Mouse (Mus musculus): ENCODE measurements around the gene Zdhhc18.
"Not testable (repeated sequence)": the region's sequence is repeated elsewhere in the genome, so short reads cannot be mapped to it uniquely, and the experiment has no call there.

Gene Zdhhc18

DNA sequence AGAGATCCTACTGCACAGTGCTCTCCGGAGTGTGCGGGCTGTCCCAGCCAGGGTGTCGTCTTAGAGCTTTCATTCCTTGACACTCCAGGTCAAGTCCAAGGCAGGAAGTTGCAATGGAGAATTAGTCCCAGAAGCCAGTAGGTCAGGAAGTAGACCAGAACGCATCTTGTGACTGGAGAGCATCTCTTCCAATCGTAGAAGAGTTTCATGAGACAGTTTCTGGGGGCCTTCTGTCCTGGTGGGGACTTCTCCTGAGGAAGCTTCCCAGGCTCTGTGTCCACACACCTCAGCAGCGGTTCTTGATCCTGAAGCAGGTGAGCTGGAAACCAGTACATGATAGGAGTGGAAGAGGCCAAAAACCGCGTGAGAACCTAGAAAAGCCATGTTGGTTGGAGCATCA lies 12.5 kb upstream of the Zdhhc18 start:
- DNase-seq = no peak

DNA sequence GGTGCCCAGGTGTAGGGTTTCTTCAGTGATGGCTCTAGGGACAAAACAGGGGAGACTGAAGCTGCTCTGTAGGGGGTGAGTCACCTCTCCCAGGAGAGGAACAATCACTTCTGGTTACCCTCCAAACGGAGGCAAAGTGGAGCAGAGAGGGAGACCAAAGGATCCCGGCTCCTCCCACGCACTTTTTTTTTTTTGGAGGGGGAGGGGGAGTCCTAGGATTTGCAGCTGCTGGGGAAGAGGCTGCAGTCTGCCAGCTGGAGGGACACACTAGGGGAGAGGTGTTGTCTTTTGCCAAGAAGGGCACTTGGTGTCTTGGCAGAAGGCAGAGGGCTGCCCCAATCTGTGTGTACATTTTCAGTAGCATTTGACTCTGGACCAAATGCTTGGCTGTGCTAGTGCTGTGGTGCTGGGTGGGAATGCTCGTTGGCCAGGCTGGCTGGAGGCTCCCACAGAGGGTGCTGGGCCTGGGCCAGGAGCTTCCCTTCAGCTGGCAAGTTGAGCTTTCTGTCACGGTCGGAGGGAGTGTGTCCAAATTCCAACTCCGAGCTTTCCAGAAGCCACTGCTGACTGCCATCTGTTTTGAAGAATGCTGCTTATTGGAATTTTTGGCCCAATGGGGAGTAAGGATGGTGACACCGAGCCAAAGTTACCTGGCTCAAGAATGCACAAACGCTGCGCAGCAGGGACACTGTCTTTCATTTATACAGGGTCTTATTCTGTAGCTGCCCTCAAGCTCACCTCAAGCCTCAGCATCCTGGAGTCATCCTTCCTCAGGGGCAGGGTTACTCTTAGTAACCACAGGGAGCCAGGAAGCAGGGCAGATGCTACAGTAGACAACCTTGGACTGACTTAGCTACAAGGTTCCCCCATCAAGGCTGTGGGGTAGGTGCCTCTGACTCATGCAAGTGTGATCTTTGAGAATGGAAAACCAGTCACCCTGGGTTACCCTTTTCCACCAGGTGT lies 10.5 kb upstream of the Zdhhc18 start:
- DNase-seq = no peak

- no peak for DNase-seq
These were observed 9.7 kb upstream of the Zdhhc18 start for GRCm38 (mm10) chr4:133659497-133660192.

- no peak for DNase-seq
These were observed 8.8 kb upstream of the Zdhhc18 start for GRCm38 (mm10) chr4:133658729-133659128.

- no peak for DNase-seq
These were observed 8.0 kb upstream of the Zdhhc18 start for GRCm38 (mm10) chr4:133657829-133658458.

- DNase-seq = no peak
These were observed 7.0 kb upstream of the Zdhhc18 start for GRCm38 (mm10) chr4:133656997-133657396.

DNA sequence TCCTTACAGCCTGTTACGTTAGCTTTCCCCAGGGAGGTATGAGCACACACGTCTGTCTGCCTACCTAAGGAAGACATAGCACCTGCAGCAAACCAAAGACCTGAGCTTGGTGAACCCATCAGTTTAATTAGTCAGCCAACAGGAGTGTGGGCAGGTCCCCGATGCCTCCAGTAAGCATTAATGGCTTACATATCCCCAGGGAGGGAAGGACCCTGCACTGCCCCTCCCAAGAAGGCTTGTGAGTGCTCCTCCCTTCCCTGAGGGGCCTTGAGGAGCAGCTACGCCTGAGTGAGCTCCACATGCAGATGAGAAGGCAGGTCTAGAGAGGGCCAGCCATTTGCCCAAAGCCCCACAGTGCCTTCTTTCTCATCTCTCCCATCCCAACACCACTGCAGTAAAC lies 6.3 kb upstream of the Zdhhc18 start:
- DNase-seq = no peak

DNA sequence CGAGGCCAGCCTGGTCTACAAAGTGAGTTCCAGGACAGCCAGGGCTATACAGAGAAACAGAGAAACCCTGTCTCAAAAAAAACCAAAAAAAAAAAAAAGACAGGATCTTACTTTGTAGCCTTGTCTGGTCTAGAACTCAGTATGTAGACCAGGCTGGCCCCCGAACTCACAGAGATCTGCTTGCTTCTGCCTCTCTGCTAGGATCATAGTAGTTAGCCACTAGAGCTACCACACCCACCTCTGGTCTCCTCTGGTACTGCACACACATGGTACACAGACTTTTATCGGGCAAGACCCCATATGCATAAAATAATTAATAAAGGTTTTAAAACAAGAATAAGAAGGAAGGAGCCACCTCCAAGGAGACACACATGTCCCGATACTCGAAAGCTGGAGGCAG lies 4.1 kb upstream of the Zdhhc18 start:
- DNase-seq = not testable (repeated sequence)

DNA sequence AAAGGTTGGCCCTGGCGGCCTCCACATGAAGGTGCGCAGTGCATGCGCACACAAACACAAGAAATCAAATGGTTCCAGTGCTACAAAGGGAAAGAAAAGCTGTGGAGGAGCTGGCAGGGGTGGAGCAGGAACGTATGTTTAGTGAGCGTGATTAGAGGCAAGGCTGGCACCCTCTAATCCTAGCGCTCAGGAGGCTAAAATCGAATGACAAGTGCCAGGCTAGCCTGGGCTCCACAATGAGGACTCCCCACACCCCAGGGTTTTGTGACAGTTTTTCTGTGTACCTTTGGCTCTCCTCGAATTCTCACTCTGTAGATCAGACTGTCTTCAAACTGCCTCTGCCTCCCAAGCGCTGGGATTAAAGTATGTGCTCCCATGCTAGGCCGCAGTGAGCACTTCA lies 2.8 kb upstream of the Zdhhc18 start:
- DNase-seq = no peak

- no peak for DNase-seq
These were observed 2.0 kb upstream of the Zdhhc18 start for GRCm38 (mm10) chr4:133651986-133652385.

- no peak for DNase-seq
These were observed 1.5 kb upstream of the Zdhhc18 start for GRCm38 (mm10) chr4:133651445-133651844.

- DNase-seq = not testable (repeated sequence)
These were observed 490 bp downstream of the Zdhhc18 start for GRCm38 (mm10) chr4:133649464-133649863.

GRCm38 (mm10) chr4:133645680-133646079 lies 4.3 kb downstream of the Zdhhc18 start:
- DNase-seq = no peak

DNA sequence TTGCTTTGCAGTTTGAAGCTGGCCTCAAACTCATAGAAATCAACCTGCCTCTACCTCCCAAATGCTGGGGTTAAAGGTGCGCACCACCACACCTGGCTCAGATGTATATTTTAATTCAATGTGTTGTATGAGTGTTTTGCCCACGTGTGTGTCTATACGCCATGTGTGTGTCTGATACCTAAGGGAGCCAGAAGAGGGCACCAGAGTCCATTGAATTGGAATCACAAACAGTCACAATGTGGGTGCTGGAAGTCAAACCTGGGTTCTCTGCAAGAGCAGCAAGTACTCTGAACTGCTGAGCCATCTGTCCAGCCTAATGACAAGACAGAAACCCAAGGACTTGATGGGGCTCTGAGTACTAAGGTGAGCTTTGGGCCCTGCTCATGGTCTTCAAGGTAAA lies 4.8 kb downstream of the Zdhhc18 start:
- DNase-seq = no peak

GRCm38 (mm10) chr4:133634043-133634410 lies 15.9 kb downstream of the Zdhhc18 start:
- DNase-seq = no peak

- peak; percentile 97 for DNase-seq
These were observed 16.5 kb downstream of the Zdhhc18 start for GRCm38 (mm10) chr4:133633332-133634042.

GRCm38 (mm10) chr4:133632483-133633327 lies 17.2 kb downstream of the Zdhhc18 start:
- peak; percentile 72 for DNase-seq

GRCm38 (mm10) chr4:133631769-133632411 lies 18.1 kb downstream of the Zdhhc18 start:
- peak; percentile 24 for DNase-seq

GRCm38 (mm10) chr4:133631071-133631768 lies 18.7 kb downstream of the Zdhhc18 start:
- no peak for DNase-seq

DNA sequence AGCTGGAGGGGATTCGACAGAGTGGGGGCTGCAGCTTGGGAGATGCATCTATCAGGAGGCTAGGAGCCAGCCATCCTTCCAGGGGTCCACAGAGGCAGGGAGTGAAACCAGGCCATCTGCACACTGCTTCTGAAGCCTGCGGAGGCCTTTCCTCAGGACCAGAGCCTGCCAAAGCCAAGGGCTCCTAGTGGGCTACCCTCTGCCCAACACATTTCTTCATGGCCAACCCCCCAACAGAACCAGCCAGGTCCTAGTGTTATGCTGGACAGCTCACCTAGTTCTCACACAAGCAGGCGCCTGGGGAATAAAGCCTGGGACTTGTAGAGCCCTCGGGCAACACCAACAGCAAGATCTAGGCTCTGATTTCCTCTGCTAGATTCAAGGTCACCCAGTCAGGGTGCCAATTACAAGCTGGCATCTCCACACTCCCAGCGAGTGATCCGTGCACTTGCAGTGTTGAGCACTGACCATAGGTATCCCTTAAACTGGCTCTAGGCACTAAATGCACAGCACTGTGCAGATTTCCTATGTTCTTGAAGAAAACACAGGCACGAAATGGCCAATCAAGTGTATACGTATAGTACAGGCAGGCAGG lies 19.5 kb downstream of the Zdhhc18 start:
- no peak for DNase-seq
